Mouse (Mus musculus): ENCODE measurements at regions not wholly inside any gene's neighbourhood (a gene's known extent, or its start where the extent isn't known, plus 50 kb on each side); places are given as distances from the start of the nearest gene placed in this dataset.

DNA sequence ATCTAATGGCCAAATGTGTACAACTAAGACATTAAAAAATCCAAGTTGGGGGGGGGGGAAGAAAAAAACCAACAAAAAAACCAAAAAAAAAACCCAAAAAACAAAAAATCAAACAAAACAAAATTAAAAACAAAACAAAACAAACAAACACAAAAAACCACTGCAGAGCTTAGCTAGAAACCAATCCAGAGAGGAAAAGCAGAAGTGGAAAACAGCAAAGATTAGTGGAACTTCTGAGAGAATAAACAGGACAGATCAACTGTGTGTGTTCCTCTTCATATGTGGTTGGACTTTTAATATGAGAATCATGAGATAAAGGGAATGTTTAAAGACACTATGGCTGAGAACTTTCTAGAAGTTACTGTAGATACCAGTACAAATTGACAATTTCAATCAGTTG is 105.1 kb upstream of the Tet2 start:
- ATAC-seq (ENCODE audit: insufficient read depth, low FRiP score, low TSS enrichment) = no peak
- no peaks in the 10 kb centered on the region for H3K27me3 ChIP-seq (ENCODE audit: control insufficient read depth, insufficient read depth, low read length)
- H3K4me1 ChIP-seq (ENCODE audit: control insufficient read depth, insufficient read depth, low read length) = no peaks in the 10 kb centered on the region
- no peak overlapping the region for H3K4me3 ChIP-seq (ENCODE audit: low read depth, low read length)
- no peak for DNase-seq (ENCODE audit: low spot score)
- no peak overlapping the region for H3K27ac ChIP-seq (ENCODE audit: low read depth, low read length)
- no peaks in the 10 kb centered on the region for H3K9me3 ChIP-seq (ENCODE audit: control insufficient read depth, low read length)
- no peaks in the 10 kb centered on the region for H3K36me3 ChIP-seq (ENCODE audit: control insufficient read depth, insufficient read depth, low read length)
- no peak overlapping the region for H3K4me2 ChIP-seq (ENCODE audit: low read depth)
- H3K9ac ChIP-seq (ENCODE audit: low read length) = no peak overlapping the region

DNA sequence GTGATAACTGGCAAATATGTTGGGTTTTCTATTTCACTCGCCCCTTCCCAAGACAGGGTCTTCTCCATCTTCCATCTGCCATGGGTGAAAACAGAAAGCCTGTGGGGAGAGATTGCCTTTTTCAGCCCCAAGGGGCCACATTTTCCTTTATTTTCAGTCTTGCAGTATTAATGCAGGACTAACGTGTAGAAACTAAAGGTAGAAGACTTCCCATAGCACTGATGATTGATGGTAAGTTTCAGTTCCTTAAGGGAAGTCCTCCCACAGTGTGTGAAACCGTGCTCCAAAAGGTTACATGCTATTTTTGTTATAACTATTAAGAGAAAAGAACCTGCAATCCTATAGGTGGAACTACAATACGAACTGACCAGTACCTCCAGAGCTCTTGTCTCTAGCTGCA is 107.1 kb upstream of the Tet2 start:
- Histone ChIP-seq H3K36me3 (ENCODE audit: control insufficient read depth, insufficient read depth, low read length) (no peaks in the 10 kb centered on the region), H3K9ac (ENCODE audit: low read length) (no peak overlapping the region), H3K4me3 (ENCODE audit: low read depth, low read length) (no peak overlapping the region), H3K27ac (ENCODE audit: low read depth, low read length) (no peak overlapping the region), H3K4me1 (ENCODE audit: control insufficient read depth, insufficient read depth, low read length) (no peaks in the 10 kb centered on the region), H3K9me3 (ENCODE audit: control insufficient read depth, low read length) (no peaks in the 10 kb centered on the region), H3K27me3 (ENCODE audit: control insufficient read depth, insufficient read depth, low read length) (no peaks in the 10 kb centered on the region), H3K4me2 (ENCODE audit: low read depth) (no peak overlapping the region)
- DNase-seq (ENCODE audit: low spot score) = no peak
- ATAC-seq (ENCODE audit: insufficient read depth, low FRiP score, low TSS enrichment) = no peak
- WGBS = 82% methylated on average over 4 of the region's 4 CpGs

DNA sequence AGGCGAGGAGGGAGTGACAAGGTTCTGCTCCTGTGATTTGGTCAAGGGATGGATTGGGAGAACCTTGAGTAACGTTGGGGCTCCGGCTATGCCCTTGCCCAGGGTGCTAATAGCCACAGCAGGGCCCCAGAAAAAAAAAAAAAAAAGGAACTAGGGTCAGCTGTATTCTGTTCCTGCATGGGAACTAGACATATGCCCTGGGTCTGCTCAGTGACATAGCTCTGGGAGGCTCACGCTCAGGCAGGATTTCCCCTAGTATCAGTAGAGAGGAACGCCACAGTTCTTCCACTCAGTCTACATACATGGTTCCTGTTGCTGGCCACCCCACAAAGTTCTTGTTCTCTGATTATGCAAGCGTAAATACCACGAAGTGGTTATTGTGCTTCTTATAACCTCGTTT is 114.8 kb upstream of the Tet2 start:
- no peak for ATAC-seq (ENCODE audit: insufficient read depth, low FRiP score, low TSS enrichment)
- Histone ChIP-seq H3K27ac (ENCODE audit: low read depth, low read length) (no peak overlapping the region), H3K4me3 (ENCODE audit: low read depth, low read length) (no peak overlapping the region)

DNA sequence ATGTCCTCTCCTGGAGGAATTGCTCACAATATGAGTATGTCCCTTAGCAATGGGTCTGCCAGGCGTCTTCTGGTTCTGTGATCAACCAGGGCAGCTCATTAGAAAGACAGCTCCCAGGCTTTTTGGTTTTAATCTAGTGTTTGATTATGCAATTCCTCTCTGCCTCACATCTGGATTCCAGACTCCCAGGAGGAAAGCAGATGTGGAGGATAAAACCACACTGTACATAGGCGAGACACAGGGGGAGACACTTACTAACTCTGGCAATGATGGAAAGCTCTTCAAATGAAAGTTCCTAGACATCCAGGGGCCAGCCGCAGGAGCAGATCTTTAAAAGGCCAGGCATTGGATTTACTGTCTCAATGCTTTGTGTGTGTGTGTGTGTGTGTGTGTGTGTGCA is 116.4 kb upstream of the Tet2 start:
- 68% methylated on average over 3 of the region's 3 CpGs for WGBS
- DNase-seq (ENCODE audit: low spot score) = no peak
- Histone ChIP-seq H3K4me2 (ENCODE audit: low read depth) (no peak overlapping the region), H3K9me3 (ENCODE audit: control insufficient read depth, low read length) (no peaks in the 10 kb centered on the region), H3K9ac (ENCODE audit: low read length) (no peak overlapping the region), H3K4me1 (ENCODE audit: control insufficient read depth, insufficient read depth, low read length) (no peaks in the 10 kb centered on the region), H3K27ac (ENCODE audit: low read depth, low read length) (no peak overlapping the region), H3K4me3 (ENCODE audit: low read depth, low read length) (no peak overlapping the region), H3K27me3 (ENCODE audit: control insufficient read depth, insufficient read depth, low read length) (no peaks in the 10 kb centered on the region), H3K36me3 (ENCODE audit: control insufficient read depth, insufficient read depth, low read length) (no peaks in the 10 kb centered on the region)
- ATAC-seq (ENCODE audit: insufficient read depth, low FRiP score, low TSS enrichment) = no peak

More for the DNA sequence above, 114.8 kb upstream of the Tet2 start:
- no peaks in the 10 kb centered on the region for H3K36me3 ChIP-seq (ENCODE audit: control insufficient read depth, insufficient read depth, low read length)
- WGBS = 87% methylated on average over 8 of the region's 8 CpGs
- no peak overlapping the region for H3K9ac ChIP-seq (ENCODE audit: low read length)
- H3K9me3 ChIP-seq (ENCODE audit: control insufficient read depth, low read length) = no peaks in the 10 kb centered on the region
- no peaks in the 10 kb centered on the region for H3K27me3 ChIP-seq (ENCODE audit: control insufficient read depth, insufficient read depth, low read length)
- DNase-seq (ENCODE audit: low spot score) = no peak
- no peak overlapping the region for H3K4me2 ChIP-seq (ENCODE audit: low read depth)
- H3K4me1 ChIP-seq (ENCODE audit: control insufficient read depth, insufficient read depth, low read length) = no peaks in the 10 kb centered on the region

DNA sequence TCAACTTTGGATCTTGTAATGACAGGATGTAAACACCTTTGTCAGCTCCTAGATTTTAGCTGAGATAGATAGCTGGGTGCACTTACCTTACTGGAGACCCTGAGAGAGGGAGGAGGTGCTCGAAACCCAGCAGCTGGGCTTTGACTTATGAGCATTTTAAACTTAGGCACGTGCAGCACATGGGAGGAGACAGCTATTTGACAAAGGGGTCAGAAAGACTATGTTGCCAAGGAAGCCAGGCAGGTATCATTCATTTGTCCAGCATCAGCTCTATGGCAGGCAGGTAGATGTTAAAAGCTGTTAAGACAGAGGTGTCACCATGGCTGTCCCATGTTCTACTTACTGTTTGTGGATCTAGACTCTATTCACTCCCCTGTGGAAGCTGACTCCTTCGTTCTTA is 120.0 kb upstream of the Tet2 start:
- no peak for ATAC-seq (ENCODE audit: insufficient read depth, low FRiP score, low TSS enrichment)
- Histone ChIP-seq H3K36me3 (ENCODE audit: control insufficient read depth, insufficient read depth, low read length) (no peaks in the 10 kb centered on the region), H3K4me3 (ENCODE audit: low read depth, low read length) (no peak overlapping the region), H3K9me3 (ENCODE audit: control insufficient read depth, low read length) (no peaks in the 10 kb centered on the region), H3K4me1 (ENCODE audit: control insufficient read depth, insufficient read depth, low read length) (no peaks in the 10 kb centered on the region), H3K9ac (ENCODE audit: low read length) (no peak overlapping the region), H3K4me2 (ENCODE audit: low read depth) (no peak overlapping the region), H3K27me3 (ENCODE audit: control insufficient read depth, insufficient read depth, low read length) (no peaks in the 10 kb centered on the region), H3K27ac (ENCODE audit: low read depth, low read length) (no peak overlapping the region)
- WGBS = 79% methylated on average over 3 of the region's 3 CpGs
- DNase-seq (ENCODE audit: low spot score) = no peak

DNA sequence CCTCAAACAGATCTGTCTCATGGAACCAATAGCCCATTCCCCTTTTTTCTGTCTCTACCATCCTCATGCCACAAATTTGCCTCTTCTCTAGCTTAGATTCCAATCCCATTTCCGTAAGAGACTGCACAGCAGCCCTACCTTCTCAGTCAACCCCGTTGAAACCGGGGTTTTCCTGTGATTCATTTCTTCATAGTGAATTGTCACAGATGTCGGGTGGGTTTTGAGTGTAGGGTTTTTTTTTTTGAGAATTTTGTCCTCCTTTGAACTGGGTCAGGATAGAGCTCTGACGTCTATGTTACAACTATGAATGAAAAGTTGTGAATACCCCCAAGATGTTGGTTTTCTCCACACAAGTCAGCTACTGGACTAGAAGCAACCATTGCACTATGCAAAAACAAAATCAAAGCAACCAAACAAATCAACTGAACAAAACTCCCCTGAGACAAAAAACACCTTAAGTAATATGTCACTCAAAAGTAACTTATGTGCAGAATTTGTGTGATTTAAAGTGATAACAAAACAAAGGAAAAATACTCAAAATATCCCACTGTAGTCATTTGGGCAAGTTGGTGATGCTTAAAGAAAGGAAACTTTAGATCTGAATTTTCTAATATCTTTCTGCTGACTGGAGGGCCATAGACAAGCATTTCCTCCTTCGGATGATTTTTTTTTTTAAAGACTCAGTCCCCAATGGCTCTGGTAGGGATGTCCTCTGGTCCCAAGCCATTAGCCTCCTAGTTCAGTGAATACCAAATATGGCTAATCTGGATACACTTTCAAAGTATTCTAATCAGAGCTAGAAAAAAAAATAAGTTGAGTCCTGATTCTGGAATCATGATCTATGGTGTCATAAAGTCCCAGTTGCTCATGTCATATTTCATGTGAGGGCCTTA is 120.7 kb upstream of the Tet2 start:
- H3K9ac ChIP-seq (ENCODE audit: low read length) = no peak overlapping the region
- no peak overlapping the region for H3K4me3 ChIP-seq (ENCODE audit: low read depth, low read length)
- no peak overlapping the region for H3K27ac ChIP-seq (ENCODE audit: low read depth, low read length)
- no peaks in the 10 kb centered on the region for H3K4me1 ChIP-seq (ENCODE audit: control insufficient read depth, insufficient read depth, low read length)
- DNase-seq (ENCODE audit: low spot score) (no peak), ATAC-seq (ENCODE audit: insufficient read depth, low FRiP score, low TSS enrichment) (no peak)
- no peaks in the 10 kb centered on the region for H3K9me3 ChIP-seq (ENCODE audit: control insufficient read depth, low read length)
- H3K4me2 ChIP-seq (ENCODE audit: low read depth) = no peak overlapping the region
- WGBS = 92% methylated on average over 6 of the region's 6 CpGs
- H3K27me3 ChIP-seq (ENCODE audit: control insufficient read depth, insufficient read depth, low read length) = no peaks in the 10 kb centered on the region
- H3K36me3 ChIP-seq (ENCODE audit: control insufficient read depth, insufficient read depth, low read length) = no peaks in the 10 kb centered on the region

DNA sequence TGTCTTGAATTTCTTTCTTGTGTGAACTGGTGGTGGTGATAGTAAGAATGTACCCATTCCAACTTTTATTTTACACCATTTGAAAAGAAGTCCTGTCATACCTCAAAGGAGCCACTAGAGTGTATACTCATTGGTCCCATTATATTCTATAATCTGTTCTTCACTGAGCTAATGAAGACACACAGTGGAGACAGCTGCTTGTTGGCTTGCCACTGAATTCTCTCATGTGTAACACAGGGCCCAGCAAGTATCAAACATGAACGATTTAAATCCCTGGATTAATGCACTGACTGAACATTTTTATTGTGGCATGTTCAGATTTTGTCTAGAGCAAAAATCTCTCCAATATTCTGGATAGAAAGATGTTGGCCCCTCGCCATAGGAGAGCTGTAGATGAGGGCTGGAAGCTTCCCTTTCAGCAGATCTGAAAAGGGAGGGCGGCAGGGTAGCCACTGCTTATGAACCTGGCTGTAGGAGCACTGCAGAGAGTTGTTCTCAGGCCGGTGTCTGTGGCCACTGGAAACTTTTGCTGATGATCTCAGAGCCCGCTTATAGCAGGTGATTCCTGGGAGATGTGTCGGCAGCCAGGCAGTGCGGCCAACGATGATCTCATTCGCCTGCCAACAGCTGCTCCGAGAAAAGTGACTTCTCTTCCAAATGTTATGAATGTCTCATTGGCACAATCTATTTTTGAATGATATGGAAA is 128.0 kb upstream of the Tet2 start:
- no peaks in the 10 kb centered on the region for H3K9me3 ChIP-seq (ENCODE audit: control insufficient read depth, low read length)
- H3K27me3 ChIP-seq (ENCODE audit: control insufficient read depth, insufficient read depth, low read length) = no peaks in the 10 kb centered on the region
- no peak overlapping the region for H3K9ac ChIP-seq (ENCODE audit: low read length)
- no peak overlapping the region for H3K4me3 ChIP-seq (ENCODE audit: low read depth, low read length)
- H3K4me2 ChIP-seq (ENCODE audit: low read depth) = no peak overlapping the region
- H3K4me1 ChIP-seq (ENCODE audit: control insufficient read depth, insufficient read depth, low read length) = no peaks in the 10 kb centered on the region
- 93% methylated on average over 10 of the region's 10 CpGs for WGBS
- ATAC-seq (ENCODE audit: insufficient read depth, low FRiP score, low TSS enrichment) = no peak
- H3K36me3 ChIP-seq (ENCODE audit: control insufficient read depth, insufficient read depth, low read length) = no peaks in the 10 kb centered on the region
- DNase-seq (ENCODE audit: low spot score) = no peak
- H3K27ac ChIP-seq (ENCODE audit: low read depth, low read length) = no peak overlapping the region

DNA sequence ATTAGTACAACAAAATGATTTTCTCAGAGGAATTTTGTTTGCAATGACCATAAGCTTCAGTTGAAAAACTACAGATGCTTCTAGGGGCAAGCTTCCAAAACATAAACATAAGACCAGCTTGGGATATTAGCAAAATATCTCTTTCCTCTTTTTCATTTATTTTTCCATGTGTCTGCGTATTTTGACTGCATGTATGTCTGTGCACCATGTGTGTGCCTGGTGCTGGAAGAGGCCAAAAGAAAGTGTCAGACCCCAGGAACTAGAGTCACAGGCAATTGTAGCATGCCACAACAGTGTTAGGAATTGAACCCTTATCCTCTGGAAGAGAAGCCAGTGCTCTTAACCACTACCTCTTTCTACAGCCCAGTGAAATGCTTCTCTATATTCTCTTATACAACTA is 133.0 kb upstream of the Tet2 start:
- WGBS = 81% methylated on average over 1 of the region's 1 CpGs
- no peak for DNase-seq (ENCODE audit: low spot score)
- no peaks in the 10 kb centered on the region for H3K9me3 ChIP-seq (ENCODE audit: control insufficient read depth, low read length)

DNA sequence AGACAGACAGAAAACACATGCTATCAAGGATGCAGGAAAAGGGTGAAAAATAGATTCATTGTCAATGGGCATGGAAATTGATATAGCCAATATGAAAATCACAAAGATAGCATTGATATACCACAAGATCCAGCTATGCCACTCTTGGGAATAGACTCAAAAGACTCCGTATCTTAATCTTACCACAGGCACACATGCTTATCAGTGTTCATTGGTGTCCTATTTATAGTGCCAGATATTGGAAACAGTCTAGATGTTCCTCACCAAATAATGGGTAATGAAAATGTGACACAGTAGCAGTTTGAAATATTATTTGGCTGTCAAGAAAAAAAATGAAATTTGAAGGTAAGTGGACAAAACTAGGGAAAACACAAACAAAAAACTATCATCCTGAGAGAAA is 135.0 kb upstream of the Tet2 start:
- 87% methylated on average over 1 of the region's 1 CpGs for WGBS
- Histone ChIP-seq H3K4me2 (ENCODE audit: low read depth) (no peak overlapping the region), H3K4me1 (ENCODE audit: control insufficient read depth, insufficient read depth, low read length) (no peaks in the 10 kb centered on the region), H3K27me3 (ENCODE audit: control insufficient read depth, insufficient read depth, low read length) (no peaks in the 10 kb centered on the region), H3K36me3 (ENCODE audit: control insufficient read depth, insufficient read depth, low read length) (no peaks in the 10 kb centered on the region), H3K27ac (ENCODE audit: low read depth, low read length) (no peak overlapping the region), H3K4me3 (ENCODE audit: low read depth, low read length) (no peak overlapping the region), H3K9ac (ENCODE audit: low read length) (no peak overlapping the region), H3K9me3 (ENCODE audit: control insufficient read depth, low read length) (no peaks in the 10 kb centered on the region)
- no peak for DNase-seq (ENCODE audit: low spot score)
- ATAC-seq (ENCODE audit: insufficient read depth, low FRiP score, low TSS enrichment) = no peak

More for the DNA sequence above, 133.0 kb upstream of the Tet2 start:
- Histone ChIP-seq H3K9ac (ENCODE audit: low read length) (no peak overlapping the region), H3K4me1 (ENCODE audit: control insufficient read depth, insufficient read depth, low read length) (no peaks in the 10 kb centered on the region), H3K36me3 (ENCODE audit: control insufficient read depth, insufficient read depth, low read length) (no peaks in the 10 kb centered on the region), H3K4me2 (ENCODE audit: low read depth) (no peak overlapping the region), H3K4me3 (ENCODE audit: low read depth, low read length) (no peak overlapping the region), H3K27me3 (ENCODE audit: control insufficient read depth, insufficient read depth, low read length) (no peaks in the 10 kb centered on the region), H3K27ac (ENCODE audit: low read depth, low read length) (no peak overlapping the region)
- ATAC-seq (ENCODE audit: insufficient read depth, low FRiP score, low TSS enrichment) = no peak
